Mouse (Mus musculus) liver, embryonic 15.5 days (tissue): ENCODE data around the gene Med7. TPM values are rescaled to one million over a fixed set of nuclear protein-coding genes. Genes with fewer than 3 reads are reported as not detected.
"Not testable (repeated sequence)": the region's sequence is repeated elsewhere in the genome, so short reads cannot be mapped to it uniquely, and the experiment has no call there.

Experiments used
- ATAC-seq: fragments of 200-750 bp; cut with Nextera tagmentation; 2 replicates; pipeline ENCODE4 v1.8.0; 2017; ENCODE audit warnings: moderate number of reproducible peaks, mild to moderate bottlenecking, moderate library complexity; ENCODE audit not compliant: insufficient read depth
- H3K27ac ChIP-seq: fragments of 300-500 bp; sonication (generic); replicated peaks from 2 replicates; pipeline ENCODE4 v1.5.1; 2015; ENCODE audit warnings: mild to moderate bottlenecking, inconsistent platforms
- H3K27me3 ChIP-seq: fragments of 300-500 bp; sonication (generic); 2 replicates; pipeline ENCODE4 v1.6.1; 2015; ENCODE audit warnings: mild to moderate bottlenecking, inconsistent platforms
- H3K36me3 ChIP-seq: fragments of 300-500 bp; sonication (generic); replicated peaks from 2 replicates; pipeline ENCODE4 v1.6.1; 2015; ENCODE audit warnings: moderate library complexity, mild to moderate bottlenecking, inconsistent platforms
- H3K4me1 ChIP-seq: fragments of 300-500 bp; sonication (generic); replicated peaks from 2 replicates; pipeline ENCODE4 v1.6.1; 2015; ENCODE audit warnings: inconsistent platforms
- H3K4me2 ChIP-seq: fragments of 300-500 bp; sonication (generic); 2 replicates; pipeline ENCODE4 v1.6.1; 2015; ENCODE audit warnings: moderate library complexity, mild to moderate bottlenecking, inconsistent platforms
- H3K4me3 ChIP-seq: fragments of 300-500 bp; sonication (generic); replicated peaks from 2 replicates; pipeline ENCODE4 v1.5.1; 2015; ENCODE audit warnings: mild to moderate bottlenecking, inconsistent platforms
- H3K9ac ChIP-seq: fragments of 300-500 bp; sonication (generic); 2 replicates; pipeline ENCODE4 v1.6.1; 2015; ENCODE audit warnings: moderate library complexity, mild to moderate bottlenecking, inconsistent platforms
- H3K9me3 ChIP-seq: fragments of 300-500 bp; sonication (generic); replicated peaks from 2 replicates; pipeline ENCODE4 v1.6.1; 2016; ENCODE audit warnings: inconsistent platforms
- WGBS: fragments of 180-500 bp; shearing (Covaris S2); methylation state at CpG from one replicate; pipeline ENCODE4 v1.1.7; 2015; ENCODE audit warnings: mixed read lengths; ENCODE audit not compliant: insufficient replicate concordance; 5-methylcytosine and 5-hydroxymethylcytosine counted together
- polyA plus RNA-seq: library from polyadenylated mRNA; unstranded; fragments of >200 nt; fragmentation: Nextera tagmentation; extraction: Ambion mirVana; gene quantifications from 2 replicates; pipeline ENCODE4 v1.2.1, GENCODE M21; 2015

Gene Med7
- polyA plus RNA-seq, 1 experiment from 2014 or later = 53.4 TPM

DNA sequence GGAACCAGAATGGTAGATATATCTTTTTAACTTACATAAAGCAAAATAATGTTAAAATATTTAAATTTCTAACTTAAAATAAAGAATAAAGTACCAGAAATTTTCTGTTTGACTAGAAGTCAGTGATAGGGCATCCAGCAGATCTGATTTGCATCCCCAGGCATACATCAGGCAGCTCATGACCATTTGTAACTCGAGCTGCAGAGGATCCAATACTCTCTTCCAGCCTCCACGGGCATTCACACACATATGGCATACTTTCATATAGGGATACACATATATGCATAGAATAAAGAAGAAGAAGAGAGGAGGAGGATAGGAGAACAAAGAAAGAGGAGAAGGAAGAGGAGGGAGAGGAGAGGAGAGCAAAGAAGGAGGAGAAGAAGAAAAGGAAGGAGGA, 38.8 kb upstream of the Med7 start:
- no peak for ATAC-seq
- Histone ChIP-seq H3K4me2 (no peak overlapping the region), H3K9me3 (no peaks in the 10 kb centered on the region), H3K27ac (no peak overlapping the region), H3K27me3 (no peaks in the 10 kb centered on the region), H3K36me3 (no peaks in the 10 kb centered on the region), H3K4me3 (no peak overlapping the region), H3K9ac (no peak overlapping the region), H3K4me1 (peaks cover 20% of the 10 kb centered on the region)
- WGBS = 57% methylated on average over 2 of the region's 2 CpGs

DNA sequence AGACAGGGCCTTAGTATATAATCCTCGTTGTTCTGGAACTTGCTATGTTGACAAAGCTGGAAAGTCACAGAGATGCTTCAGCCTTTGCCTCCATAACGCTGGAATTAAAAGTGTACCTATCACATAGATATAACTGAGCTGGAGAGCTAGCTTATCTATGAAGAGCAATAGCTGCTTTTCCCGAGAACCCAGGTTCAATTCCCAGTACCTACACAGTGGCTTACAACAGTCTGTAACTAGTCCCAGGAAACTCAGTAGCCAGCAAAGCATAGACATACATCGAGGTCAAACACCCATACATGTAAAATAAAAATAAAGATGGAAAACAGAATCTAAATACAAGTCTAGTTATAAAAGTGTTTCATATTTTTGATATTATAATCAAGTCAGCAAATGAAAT, 38.3 kb upstream of the Med7 start:
- H3K9me3 ChIP-seq = no peaks in the 10 kb centered on the region
- no peak overlapping the region for H3K9ac ChIP-seq
- no peaks in the 10 kb centered on the region for H3K27me3 ChIP-seq
- no peak for ATAC-seq
- peaks cover 20% of the 10 kb centered on the region for H3K4me1 ChIP-seq
- no peak overlapping the region for H3K4me3 ChIP-seq
- no peaks in the 10 kb centered on the region for H3K36me3 ChIP-seq
- H3K4me2 ChIP-seq = no peak overlapping the region
- 29% methylated on average over 4 of the region's 4 CpGs for WGBS
- no peak overlapping the region for H3K27ac ChIP-seq

DNA sequence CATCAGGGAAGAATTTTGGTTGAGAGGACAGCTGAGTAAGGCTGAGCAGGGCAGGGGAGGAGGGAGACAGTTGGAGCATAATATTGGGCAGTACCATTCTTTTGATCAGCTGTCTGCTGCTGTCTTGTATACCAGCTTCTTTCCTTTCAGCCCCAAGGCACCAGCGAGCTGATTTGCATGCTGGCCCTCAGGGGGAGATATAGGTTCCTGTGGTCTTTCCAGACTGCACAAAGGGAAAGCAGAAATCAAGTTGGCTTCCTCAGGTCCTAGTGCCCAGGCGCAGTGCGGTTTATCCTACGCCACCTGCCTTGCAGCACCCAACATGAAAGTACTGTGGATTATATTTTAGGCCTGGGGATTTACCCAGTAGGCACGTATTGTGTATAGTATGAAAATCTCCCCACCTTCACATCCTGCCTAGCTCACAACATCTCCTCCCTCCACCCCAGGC, 37.8 kb upstream of the Med7 start:
- H3K4me2 ChIP-seq = no peak overlapping the region
- H3K4me1 ChIP-seq = peaks cover 20% of the 10 kb centered on the region
- no peaks in the 10 kb centered on the region for H3K9me3 ChIP-seq
- no peak overlapping the region for H3K4me3 ChIP-seq
- no peak overlapping the region for H3K9ac ChIP-seq
- no peaks in the 10 kb centered on the region for H3K36me3 ChIP-seq
- H3K27ac ChIP-seq = no peak overlapping the region
- no peaks in the 10 kb centered on the region for H3K27me3 ChIP-seq
- ATAC-seq = no peak
- 36% methylated on average over 5 of the region's 5 CpGs for WGBS

DNA sequence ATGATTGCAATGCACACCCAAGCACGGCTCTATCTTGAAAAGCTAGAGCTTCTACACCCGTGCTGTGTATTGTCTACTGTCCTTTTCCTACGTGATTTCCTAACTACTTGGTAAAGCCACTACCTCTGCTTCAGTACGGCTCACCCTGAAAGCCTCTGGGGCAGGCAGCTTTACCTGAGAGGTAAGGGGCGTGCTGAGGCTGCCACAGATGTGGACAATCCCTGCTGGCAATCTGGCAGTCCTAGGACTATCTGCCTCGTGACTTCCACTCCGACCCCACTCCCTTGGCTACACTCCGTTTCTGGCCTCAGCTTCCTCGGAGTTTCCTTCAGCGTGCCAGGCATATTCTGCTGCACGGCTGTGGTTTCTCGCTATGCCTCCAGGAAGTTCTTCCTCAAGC, 35.2 kb upstream of the Med7 start:
- H3K27ac ChIP-seq = no peak overlapping the region
- no peak overlapping the region for H3K4me2 ChIP-seq
- H3K4me1 ChIP-seq = peaks cover 14% of the 10 kb centered on the region
- no peak overlapping the region for H3K4me3 ChIP-seq
- WGBS = 55% methylated on average over 12 of the region's 12 CpGs
- no peaks in the 10 kb centered on the region for H3K9me3 ChIP-seq
- no peaks in the 10 kb centered on the region for H3K36me3 ChIP-seq
- H3K27me3 ChIP-seq = no peaks in the 10 kb centered on the region
- H3K9ac ChIP-seq = no peak overlapping the region
- no peak for ATAC-seq

DNA sequence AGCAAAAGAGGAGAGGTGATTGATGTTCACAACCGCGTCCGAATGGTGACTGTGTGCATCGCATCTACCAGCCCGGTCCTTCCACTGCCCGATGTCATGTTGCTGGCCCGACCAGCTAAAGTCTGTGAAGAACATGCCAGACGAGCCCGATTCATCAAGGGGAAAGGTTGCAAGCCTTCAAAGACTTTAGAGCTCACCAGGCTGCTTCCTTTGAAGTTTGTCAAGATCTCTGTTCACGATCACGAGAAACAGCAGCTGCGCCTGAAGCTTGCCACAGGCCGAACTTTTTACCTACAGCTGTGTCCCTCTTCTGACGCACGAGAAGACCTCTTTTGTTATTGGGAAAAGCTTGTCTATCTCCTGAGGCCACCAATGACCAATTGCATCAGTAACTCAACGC, 31.7 kb upstream of the Med7 start:
- no peak for ATAC-seq
- Histone ChIP-seq H3K27ac (no peak overlapping the region), H3K4me2 (no peak overlapping the region), H3K36me3 (no peaks in the 10 kb centered on the region), H3K4me3 (no peak overlapping the region), H3K4me1 (0 out of 2 replicates have a peak, but pooled peaks cover 4% of the 10 kb centered on the region), H3K9ac (no peak overlapping the region), H3K9me3 (no peaks in the 10 kb centered on the region), H3K27me3 (no peaks in the 10 kb centered on the region)
- 72% methylated on average over 16 of the region's 16 CpGs for WGBS

DNA sequence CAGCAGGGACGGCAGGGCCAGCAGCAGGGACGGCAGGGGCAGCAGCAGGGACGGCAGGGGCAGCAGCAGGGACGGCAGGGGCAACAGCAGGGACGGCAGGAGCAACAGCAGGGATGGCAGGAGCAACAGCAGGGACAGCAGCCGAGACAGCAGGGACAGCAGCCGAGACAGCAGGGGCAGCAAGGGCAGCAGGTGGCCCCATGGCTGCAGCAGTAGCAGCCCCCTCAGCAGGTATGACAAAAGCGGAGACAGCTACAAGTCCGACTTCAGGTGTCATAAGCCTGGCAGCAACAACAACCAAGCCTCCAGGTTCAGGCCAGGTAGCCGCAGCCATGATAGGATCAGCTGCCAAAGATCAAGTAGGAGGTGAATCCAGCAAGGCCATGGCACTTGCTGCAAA, 30.0 kb upstream of the Med7 start:
- ATAC-seq = no peak
- H3K27ac ChIP-seq = no peak overlapping the region
- H3K4me3 ChIP-seq = no peak overlapping the region
- WGBS = 43% methylated on average over 10 of the region's 10 CpGs
- no peak overlapping the region for H3K4me2 ChIP-seq
- 0 out of 2 replicates have a peak, but pooled peaks cover 1% of the 10 kb centered on the region for H3K4me1 ChIP-seq
- no peak overlapping the region for H3K9ac ChIP-seq
- H3K27me3 ChIP-seq = no peaks in the 10 kb centered on the region
- no peaks in the 10 kb centered on the region for H3K9me3 ChIP-seq
- H3K36me3 ChIP-seq = no peaks in the 10 kb centered on the region

DNA sequence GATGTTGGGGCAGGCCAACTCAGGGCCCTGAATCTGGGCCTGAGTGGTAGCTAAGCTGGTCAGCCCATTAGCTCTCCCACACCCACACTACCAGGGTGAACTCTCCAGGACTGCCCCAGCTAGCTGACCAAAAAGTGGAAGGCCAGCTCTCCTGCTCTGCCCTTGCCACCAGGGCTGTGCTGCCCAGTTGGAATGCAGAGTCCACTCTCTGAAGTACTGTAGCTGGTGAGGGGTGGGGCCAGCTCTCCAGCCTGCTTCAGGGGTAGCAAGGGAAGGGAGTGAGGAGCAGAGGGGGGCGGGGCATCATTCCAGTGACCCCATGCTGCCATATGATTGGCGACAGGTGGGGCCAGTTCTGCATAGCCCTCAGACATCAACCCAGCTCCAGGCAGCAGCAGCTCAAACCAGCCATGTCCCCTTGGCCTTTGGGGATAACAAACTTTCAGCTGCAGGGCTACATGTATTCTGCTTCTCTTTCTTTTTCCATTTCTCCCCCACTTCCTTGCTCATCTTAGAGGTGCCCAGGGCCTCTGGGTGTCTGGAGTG, 26.6 kb upstream of the Med7 start:
- no peaks in the 10 kb centered on the region for H3K36me3 ChIP-seq
- WGBS = 39% methylated on average over 2 of the region's 2 CpGs
- no peaks in the 10 kb centered on the region for H3K27me3 ChIP-seq
- H3K4me3 ChIP-seq = no peak overlapping the region
- H3K4me1 ChIP-seq = no peaks in the 10 kb centered on the region
- H3K9ac ChIP-seq = no peak overlapping the region
- H3K27ac ChIP-seq = no peak overlapping the region
- H3K9me3 ChIP-seq = no peaks in the 10 kb centered on the region
- H3K4me2 ChIP-seq = no peak overlapping the region
- no peak for ATAC-seq

DNA sequence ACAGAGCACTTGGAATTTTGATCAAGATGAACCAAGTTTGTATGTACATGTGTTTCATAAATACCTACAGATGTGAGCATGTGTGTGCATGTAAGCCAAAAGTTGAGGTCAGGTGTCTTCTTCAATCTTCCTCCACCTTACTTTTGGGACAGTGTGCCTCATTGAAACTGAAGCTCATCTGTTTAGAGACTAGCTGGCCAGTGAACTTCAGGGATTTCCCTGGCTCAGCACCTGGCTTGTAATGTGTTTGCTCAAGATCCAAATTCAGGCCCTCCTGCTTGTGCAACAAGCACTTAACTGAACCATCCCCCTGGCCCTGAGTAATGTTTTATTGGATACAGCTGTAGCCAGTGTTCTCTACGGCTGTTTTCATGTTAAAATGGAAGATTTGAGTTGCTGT, 18.3 kb upstream of the Med7 start:
- H3K27ac ChIP-seq = no peak overlapping the region
- no peaks in the 10 kb centered on the region for H3K36me3 ChIP-seq
- H3K27me3 ChIP-seq = no peaks in the 10 kb centered on the region
- H3K4me2 ChIP-seq = no peak overlapping the region
- H3K4me1 ChIP-seq = no peaks in the 10 kb centered on the region; the same call in 1 of the 2 replicates
- H3K4me3 ChIP-seq = no peak overlapping the region
- no peak for ATAC-seq
- 48% methylated on average over 1 of the region's 1 CpGs for WGBS
- no peaks in the 10 kb centered on the region for H3K9me3 ChIP-seq
- no peak overlapping the region for H3K9ac ChIP-seq

DNA sequence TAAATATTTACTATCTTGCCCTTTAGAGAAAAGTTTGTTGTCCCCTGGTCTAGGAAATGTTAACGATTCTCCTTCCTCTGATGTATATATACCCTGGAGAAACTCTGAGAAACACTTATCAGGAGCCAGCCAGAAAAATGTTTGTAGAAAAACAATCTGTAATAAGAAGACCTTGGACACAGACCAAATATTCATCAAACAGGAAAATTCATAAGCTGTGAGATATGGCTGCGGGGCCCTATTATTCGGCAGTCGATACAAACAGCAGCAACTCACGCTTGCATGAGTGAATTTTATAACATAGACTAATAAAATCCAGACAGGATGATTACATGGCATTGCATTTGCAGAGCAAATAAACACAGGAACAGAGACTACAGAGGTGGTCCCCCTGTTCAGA, 17.9 kb upstream of the Med7 start:
- Histone ChIP-seq H3K27me3 (no peaks in the 10 kb centered on the region), H3K4me1 (no peaks in the 10 kb centered on the region; the same call in 1 of the 2 replicates), H3K4me3 (no peak overlapping the region), H3K9me3 (no peaks in the 10 kb centered on the region), H3K9ac (no peak overlapping the region), H3K27ac (no peak overlapping the region), H3K4me2 (no peak overlapping the region), H3K36me3 (no peaks in the 10 kb centered on the region)
- WGBS = 81% methylated on average over 5 of the region's 5 CpGs
- no peak for ATAC-seq

DNA sequence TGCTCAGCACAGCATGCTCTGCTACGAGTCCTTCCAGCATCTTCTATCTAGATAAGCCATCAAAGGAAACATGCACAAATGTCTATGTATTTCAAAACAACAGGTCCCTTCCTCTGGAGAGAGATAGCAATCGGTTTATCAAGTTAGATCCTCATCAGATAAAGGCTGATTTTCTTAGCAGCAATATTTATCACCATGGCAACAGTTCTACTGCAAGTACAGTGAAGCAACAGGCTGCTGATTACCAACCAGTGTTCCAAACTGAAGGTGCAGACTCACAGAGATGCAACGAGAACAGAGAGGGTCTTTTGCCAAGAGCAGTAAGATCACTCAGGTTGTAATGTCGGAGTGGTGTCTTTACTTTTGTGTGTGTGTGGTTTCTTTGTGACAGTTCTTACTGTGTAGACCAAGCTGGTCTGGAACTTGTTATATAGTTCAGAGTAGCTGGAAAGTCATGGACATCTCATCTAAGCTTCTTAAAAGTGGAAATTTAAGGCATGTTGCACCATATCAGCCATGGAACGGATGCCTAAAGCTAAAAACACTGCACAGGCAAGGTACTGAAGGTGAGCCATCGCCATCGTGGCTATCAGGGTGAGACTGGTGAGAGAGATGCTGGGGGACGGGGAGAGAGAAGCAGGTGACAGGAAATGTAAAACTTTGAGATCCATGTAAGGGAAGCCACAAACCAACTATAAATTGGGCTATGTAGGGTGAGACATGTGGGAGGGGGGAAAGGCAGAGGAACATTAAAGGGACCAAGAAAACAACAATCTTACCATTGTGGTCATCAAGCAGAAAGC, 15.4 kb upstream of the Med7 start:
- no peaks in the 10 kb centered on the region for H3K36me3 ChIP-seq
- no peak overlapping the region for H3K27ac ChIP-seq
- ATAC-seq = no peak
- no peak overlapping the region for H3K4me3 ChIP-seq
- 50% methylated on average over 8 of the region's 8 CpGs for WGBS
- H3K27me3 ChIP-seq = no peaks in the 10 kb centered on the region
- H3K4me2 ChIP-seq = no peak overlapping the region
- no peaks in the 10 kb centered on the region for H3K9me3 ChIP-seq
- no peak overlapping the region for H3K9ac ChIP-seq
- no peaks in the 10 kb centered on the region; the same call in 1 of the 2 replicates for H3K4me1 ChIP-seq

DNA sequence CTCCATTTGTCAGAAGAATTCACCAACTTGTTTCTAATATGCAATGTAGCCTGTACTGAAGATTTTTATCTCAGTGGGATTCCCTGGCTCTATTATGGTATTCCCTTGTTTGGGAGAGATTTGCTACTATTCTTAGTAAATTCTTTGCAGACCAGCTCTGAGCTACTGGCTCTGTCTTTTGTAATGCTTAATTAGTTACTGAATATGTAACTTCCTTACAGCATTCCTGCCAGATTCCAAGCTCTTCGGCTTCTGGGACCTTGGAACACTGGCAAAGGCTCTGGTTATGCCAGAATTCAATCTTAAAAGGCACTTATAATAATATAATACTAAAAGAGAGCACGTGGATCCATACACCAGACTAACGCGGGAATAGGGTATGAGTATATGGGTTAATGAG, 8.6 kb upstream of the Med7 start:
- H3K27ac ChIP-seq, H3K4me2 ChIP-seq, H3K9ac ChIP-seq, H3K9me3 ChIP-seq, H3K27me3 ChIP-seq, ATAC-seq, H3K4me3 ChIP-seq, H3K4me1 ChIP-seq, H3K36me3 ChIP-seq: not testable (repeated sequence)
- 54% methylated on average over 4 of the region's 4 CpGs for WGBS
